Mouse (Mus musculus) myocyte (in vitro differentiated cells): ENCODE measurements around the gene Slc52a3. TPM values are rescaled to one million over a fixed set of nuclear protein-coding genes. Genes with fewer than 3 reads are reported as not detected.

Experiments used
- H3K27me3 ChIP-seq: one replicate; pipeline ENCODE4 v1.6.1; 2011; ENCODE audit not compliant: control insufficient read depth, insufficient read depth, insufficient read length
- H3K36me3 ChIP-seq: one replicate; pipeline ENCODE4 v1.6.1; 2011; ENCODE audit not compliant: control insufficient read depth, insufficient read depth
- H3K4me2 ChIP-seq: one replicate; pipeline ENCODE4 v1.6.1; 2011; ENCODE audit warnings: low read depth, control low read depth
- H3K4me3 ChIP-seq: one replicate; pipeline ENCODE4 v1.5.1; 2011; ENCODE audit warnings: mild to moderate bottlenecking, control low read depth, moderate library complexity
- H3K79me2 ChIP-seq: one replicate; pipeline ENCODE4 v1.6.1; 2011; ENCODE audit not compliant: control insufficient read depth, insufficient read depth
- H3ac ChIP-seq: one replicate; pipeline ENCODE4 v1.6.1; 2011; ENCODE audit not compliant: control insufficient read depth, insufficient read length
- CEBPB ChIP-seq: IDR thresholded peaks from 2 replicates; pipeline ENCODE4 v1.6.1; 2011; ENCODE audit warnings: mild to moderate bottlenecking, moderate library complexity; ENCODE audit not compliant: poor library complexity, insufficient read depth, severe bottlenecking
- E2F4 ChIP-seq: IDR thresholded peaks from one replicate; pipeline ENCODE4 v1.6.1; 2011; ENCODE audit warnings: mild to moderate bottlenecking, control low read depth, moderate library complexity; ENCODE audit not compliant: insufficient read depth
- MAX ChIP-seq: IDR thresholded peaks from one replicate; pipeline ENCODE4 v1.6.1; 2011; ENCODE audit warnings: low read depth, mild to moderate bottlenecking, control low read depth
- MYOD1 ChIP-seq, 3 experiments: IDR thresholded peaks; one replicate each; pipeline ENCODE4 v1.6.1; 2011; ENCODE audit warnings: control low read depth in 2 of 3, low read depth in 2 of 3, mild to moderate bottlenecking in 2 of 3, moderate library complexity in 1 of 3; ENCODE audit not compliant: insufficient read length in 2 of 3, control insufficient read depth in 1 of 3
- MYOG ChIP-seq, 3 experiments: IDR thresholded peaks; one replicate each; pipeline ENCODE4 v1.6.1; 2011; ENCODE audit warnings: control low read depth in 2 of 3, low read depth in 2 of 3, mild to moderate bottlenecking in 2 of 3; ENCODE audit not compliant: insufficient read length in 2 of 3, control insufficient read depth in 1 of 3, insufficient read depth in 1 of 3
- POLR2A ChIP-seq: IDR thresholded peaks from one replicate; pipeline ENCODE4 v1.6.1; 2011; ENCODE audit warnings: low read depth, mild to moderate bottlenecking, control low read depth, moderate library complexity; ENCODE audit not compliant: insufficient read length
- POLR2AphosphoS2 ChIP-seq: IDR thresholded peaks from one replicate; pipeline ENCODE4 v1.6.1; 2011; ENCODE audit warnings: low read depth, control low read depth; ENCODE audit not compliant: insufficient read length
- REST ChIP-seq: IDR thresholded peaks from one replicate; pipeline ENCODE4 v1.6.1; 2011; ENCODE audit warnings: mild to moderate bottlenecking, control low read depth, moderate library complexity; ENCODE audit not compliant: insufficient read depth, insufficient read length
- SRF ChIP-seq: IDR thresholded peaks from one replicate; pipeline ENCODE4 v1.6.1; 2011; ENCODE audit warnings: low read depth; ENCODE audit not compliant: control insufficient read depth, insufficient read length
- TCF12 ChIP-seq: IDR thresholded peaks from one replicate; pipeline ENCODE4 v1.6.1; 2011; ENCODE audit warnings: mild to moderate bottlenecking, control low read depth; ENCODE audit not compliant: poor library complexity, insufficient read depth, severe bottlenecking
- TCF3 ChIP-seq: IDR thresholded peaks from one replicate; pipeline ENCODE4 v1.6.1; 2011; ENCODE audit warnings: low read depth, control low read depth; ENCODE audit not compliant: insufficient read length
- USF1 ChIP-seq: IDR thresholded peaks from one replicate; pipeline ENCODE4 v1.6.1; 2011; ENCODE audit warnings: low read depth, mild to moderate bottlenecking, control low read depth, moderate library complexity
- polyA plus RNA-seq: library from polyadenylated mRNA; unstranded; fragments of >200 nt; fragmentation: generic; extraction: Trizol; gene quantifications from one replicate; pipeline ENCODE4 v1.2.1, GENCODE M21; 2012; ENCODE audit warnings: missing spikeins

The Slc52a3 gene
- polyA plus RNA-seq, 1 experiment: 0.02 TPM

GRCm38 (mm10) chr2:152007783-152008182 is 11.5 kb downstream of the Slc52a3 start:
- peaks cover 40% of the 10 kb centered on the region for H3K27me3 ChIP-seq
- TF ChIP-seq POLR2AphosphoS2: no peak
- no peak for TF ChIP-seq MYOD1 (IDR thresholded peaks at IDR 0.05; ENCODE audit: control insufficient read depth in 1 of 3, insufficient read length in 2 of 3, low read depth in 2 of 3)
- no peaks in the 10 kb centered on the region for H3K36me3 ChIP-seq
- H3ac ChIP-seq: no peak overlapping the region
- H3K4me3 ChIP-seq: no peak overlapping the region
- no peak overlapping the region for H3K4me2 ChIP-seq
- H3K79me2 ChIP-seq: no peaks in the 10 kb centered on the region

- H3K79me2 ChIP-seq: no peaks in the 10 kb centered on the region
- no peak overlapping the region for H3K4me3 ChIP-seq
- no peak overlapping the region for H3K4me2 ChIP-seq
- H3ac ChIP-seq: no peak overlapping the region
- peaks cover 35% of the 10 kb centered on the region for H3K27me3 ChIP-seq
- TF ChIP-seq MYOG (IDR thresholded peaks at IDR 0.05; ENCODE audit: control insufficient read depth in 1 of 3, insufficient read depth in 1 of 3, insufficient read length in 2 of 3, low read depth in 2 of 3) (no peak), CEBPB (no peak), TCF3 (no peak), MYOD1 (IDR thresholded peaks at IDR 0.05; ENCODE audit: control insufficient read depth in 1 of 3, insufficient read length in 2 of 3, low read depth in 2 of 3) (no peak), TCF12 (no peak), SRF (no peak), POLR2A (no peak), POLR2AphosphoS2 (no peak), E2F4 (no peak), REST (no peak)
- H3K36me3 ChIP-seq: no peaks in the 10 kb centered on the region
These were observed 12.9 kb downstream of the Slc52a3 start for GRCm38 (mm10) chr2:152009061-152009779.

- H3K27me3 ChIP-seq: peaks cover 25% of the 10 kb centered on the region
- no peak overlapping the region for H3ac ChIP-seq
These were observed 13.9 kb downstream of the Slc52a3 start for GRCm38 (mm10) chr2:152010251-152010650.

GRCm38 (mm10) chr2:152010661-152011060 is 14.3 kb downstream of the Slc52a3 start:
- no peaks in the 10 kb centered on the region for H3K79me2 ChIP-seq
- H3ac ChIP-seq: no peak overlapping the region
- peaks cover 21% of the 10 kb centered on the region for H3K27me3 ChIP-seq
- no peaks in the 10 kb centered on the region for H3K36me3 ChIP-seq
- TF ChIP-seq SRF (no peak), POLR2AphosphoS2 (no peak), MYOD1 (IDR thresholded peaks at IDR 0.05; ENCODE audit: control insufficient read depth in 1 of 3, insufficient read length in 2 of 3, low read depth in 2 of 3) (no peak), REST (no peak), USF1 (no peak), MAX (no peak), TCF3 (no peak), TCF12 (no peak), CEBPB (no peak), E2F4 (no peak), MYOG (IDR thresholded peaks at IDR 0.05; ENCODE audit: control insufficient read depth in 1 of 3, insufficient read depth in 1 of 3, insufficient read length in 2 of 3, low read depth in 2 of 3) (no peak), POLR2A (no peak)
- H3K4me3 ChIP-seq: no peak overlapping the region
- H3K4me2 ChIP-seq: no peak overlapping the region

More at GRCm38 (mm10) chr2:152010251-152010650, 13.9 kb downstream of the Slc52a3 start:
- no peak overlapping the region for H3K4me2 ChIP-seq
- H3K4me3 ChIP-seq: no peak overlapping the region
- no peaks in the 10 kb centered on the region for H3K36me3 ChIP-seq
- TF ChIP-seq CEBPB: no peak
- no peak for TF ChIP-seq TCF12
- TF ChIP-seq E2F4: no peak
- TF ChIP-seq REST: no peak
- TF ChIP-seq TCF3: no peak
- TF ChIP-seq SRF: no peak
- TF ChIP-seq MYOG (IDR thresholded peaks at IDR 0.05; ENCODE audit: control insufficient read depth in 1 of 3, insufficient read depth in 1 of 3, insufficient read length in 2 of 3, low read depth in 2 of 3): no peak
- no peak for TF ChIP-seq POLR2AphosphoS2
- no peak for TF ChIP-seq POLR2A
- TF ChIP-seq MYOD1 (IDR thresholded peaks at IDR 0.05; ENCODE audit: control insufficient read depth in 1 of 3, insufficient read length in 2 of 3, low read depth in 2 of 3): no peak
- no peak for TF ChIP-seq USF1
- no peak for TF ChIP-seq MAX
- H3K79me2 ChIP-seq: no peaks in the 10 kb centered on the region

DNA sequence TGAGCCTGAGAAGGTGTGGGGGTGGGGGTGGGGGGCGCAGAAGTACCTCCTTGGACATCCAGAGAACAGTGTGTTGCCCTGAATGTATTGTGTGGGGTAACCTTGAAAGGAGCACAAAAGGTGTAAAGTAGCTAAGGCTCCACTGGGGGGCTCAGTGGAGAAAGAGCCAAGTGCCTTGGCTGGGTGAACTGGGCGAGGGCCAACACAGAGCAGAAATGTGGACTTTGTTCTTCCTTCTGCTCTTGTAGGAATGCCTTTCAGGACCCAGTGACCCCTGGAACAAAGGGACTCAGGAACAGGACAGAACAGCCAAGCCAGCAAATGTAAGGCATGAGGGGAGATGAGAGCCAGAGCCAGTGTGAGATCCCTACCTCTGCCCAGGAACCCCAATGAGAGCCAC is 15.4 kb downstream of the Slc52a3 start:
- no peak for TF ChIP-seq MYOG (IDR thresholded peaks at IDR 0.05; ENCODE audit: control insufficient read depth in 1 of 3, insufficient read depth in 1 of 3, insufficient read length in 2 of 3, low read depth in 2 of 3)
- no peak for TF ChIP-seq MAX
- no peak for TF ChIP-seq USF1
- no peak for TF ChIP-seq SRF
- no peak for TF ChIP-seq REST
- no peak for TF ChIP-seq CEBPB
- TF ChIP-seq POLR2A: no peak
- no peak for TF ChIP-seq POLR2AphosphoS2
- TF ChIP-seq TCF3: no peak
- TF ChIP-seq TCF12: no peak
- no peak for TF ChIP-seq MYOD1 (IDR thresholded peaks at IDR 0.05; ENCODE audit: control insufficient read depth in 1 of 3, insufficient read length in 2 of 3, low read depth in 2 of 3)
- no peak for TF ChIP-seq E2F4
- no peak overlapping the region for H3ac ChIP-seq

More for the DNA sequence above, 15.4 kb downstream of the Slc52a3 start:
- peaks cover 15% of the 10 kb centered on the region for H3K27me3 ChIP-seq
- no peaks in the 10 kb centered on the region for H3K79me2 ChIP-seq
- H3K4me2 ChIP-seq: no peak overlapping the region
- no peaks in the 10 kb centered on the region for H3K36me3 ChIP-seq
- no peak overlapping the region for H3K4me3 ChIP-seq
